Mouse (Mus musculus) megakaryocyte-erythroid progenitor cell, adult 5-6 weeks (primary cell): ENCODE measurements at regions not wholly inside any gene's neighbourhood (a gene's known extent, or its start where the extent isn't known, plus 50 kb on each side); places are given as distances from the start of the nearest gene placed in this dataset.

Experiments
- ATAC-seq: replicated peaks from 2 replicates; pipeline ENCODE4 v1.8.0; 2016; ENCODE audit warnings: mild to moderate bottlenecking, inconsistent platforms; ENCODE audit not compliant: severe bottlenecking, poor library complexity, low FRiP score, low TSS enrichment

- no peak for ATAC-seq
These were observed 476.2 kb downstream of the Rnf144a start for GRCm38 (mm10) chr12:25938856-25939255.

GRCm38 (mm10) chr12:25934946-25935345, 480.1 kb downstream of the Rnf144a start:
- ATAC-seq, result no peak

- no peak for ATAC-seq
These were observed 480.5 kb downstream of the Rnf144a start for GRCm38 (mm10) chr12:25934526-25934925.

GRCm38 (mm10) chr12:25926367-25926766, 488.7 kb downstream of the Rnf144a start:
- no peak for ATAC-seq

GRCm38 (mm10) chr12:25924526-25924925, 490.5 kb downstream of the Rnf144a start:
- no peak for ATAC-seq

- ATAC-seq, result no peak
These were observed 491.3 kb downstream of the Rnf144a start for GRCm38 (mm10) chr12:25923772-25924171.

- no peak for ATAC-seq
These were observed 509.4 kb downstream of the Rnf144a start for GRCm38 (mm10) chr12:25905614-25906013.

- no peak for ATAC-seq
These were observed 518.5 kb downstream of the Rnf144a start for GRCm38 (mm10) chr12:25896543-25896942.

GRCm38 (mm10) chr12:25895691-25896090, 519.4 kb downstream of the Rnf144a start:
- no peak for ATAC-seq

- no peak for ATAC-seq
These were observed 523.5 kb downstream of the Rnf144a start for GRCm38 (mm10) chr12:25891391-25892167.

GRCm38 (mm10) chr12:25890722-25891121, 524.3 kb downstream of the Rnf144a start:
- ATAC-seq, result no peak

GRCm38 (mm10) chr12:25883771-25884171, 531.3 kb downstream of the Rnf144a start:
- no peak for ATAC-seq

- no peak for ATAC-seq
These were observed 543.2 kb downstream of the Rnf144a start for GRCm38 (mm10) chr12:25871816-25872215.

- ATAC-seq, result no peak
These were observed 544.0 kb downstream of the Rnf144a start for GRCm38 (mm10) chr12:25871001-25871461.

GRCm38 (mm10) chr12:25869846-25870245, 545.2 kb downstream of the Rnf144a start:
- ATAC-seq, result no peak

- ATAC-seq, result no peak
These were observed 550.0 kb downstream of the Rnf144a start for GRCm38 (mm10) chr12:25865063-25865462.

GRCm38 (mm10) chr12:25864113-25864852, 550.8 kb downstream of the Rnf144a start:
- ATAC-seq, result no peak

- ATAC-seq, result no peak
These were observed 554.0 kb downstream of the Rnf144a start for GRCm38 (mm10) chr12:25861100-25861499.

GRCm38 (mm10) chr12:25858397-25858796, 556.7 kb downstream of the Rnf144a start:
- no peak for ATAC-seq

GRCm38 (mm10) chr12:25830057-25830456, 585.0 kb downstream of the Rnf144a start:
- ATAC-seq, result no peak

GRCm38 (mm10) chr12:25827961-25828360, 587.1 kb downstream of the Rnf144a start:
- ATAC-seq, result no peak
